Mouse (Mus musculus): ENCODE data around the gene Nova2. TPM values are rescaled to one million over a fixed set of nuclear protein-coding genes. Genes with fewer than 3 reads are reported as not detected.

Gene Nova2
- polyA plus RNA-seq, 1 experiment from 2014 or later = 6.9 TPM

DNA sequence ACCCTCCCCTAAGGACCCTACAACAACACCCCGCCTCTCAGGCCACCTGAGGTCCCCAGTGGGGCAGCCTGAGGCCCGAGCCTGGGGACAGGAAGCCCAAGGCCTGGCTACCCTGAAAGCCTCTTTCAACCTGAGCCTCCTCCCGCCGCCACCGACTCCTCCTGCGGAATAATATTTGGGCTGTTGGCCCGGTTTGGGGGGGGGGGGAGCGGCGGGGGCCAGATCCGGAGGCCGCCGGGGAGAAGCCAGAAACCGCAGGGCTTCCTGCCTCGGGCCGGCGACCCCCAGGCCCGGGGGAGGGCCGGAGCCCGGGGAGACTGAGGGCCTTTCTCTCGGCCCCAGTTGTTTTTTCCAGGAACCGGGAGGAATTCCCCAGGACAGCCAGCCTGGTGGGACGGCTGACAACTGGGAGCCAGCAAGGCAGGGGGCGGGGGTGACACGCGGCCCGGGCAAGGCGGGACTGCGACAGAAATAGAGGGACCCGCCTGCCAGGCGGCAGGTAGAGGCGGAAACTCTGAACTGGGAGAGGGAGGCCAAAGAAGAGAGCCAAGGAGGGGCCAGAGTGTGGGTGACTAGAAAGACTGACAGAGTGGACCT is 86.4 kb downstream of the Nova2 start:
- Histone ChIP-seq H3K9ac (ENCODE audit: low read length) (peak overlapping the region; percentile 67), H3K4me3 (ENCODE audit: low read depth, low read length) (peak overlapping the region; percentile 26), H3K9me3 (ENCODE audit: control insufficient read depth, low read length) (no peaks in the 10 kb centered on the region), H3K27me3 (ENCODE audit: control insufficient read depth, insufficient read depth, low read length) (no peaks in the 10 kb centered on the region), H3K4me2 (ENCODE audit: low read depth, low read length, severe bottlenecking) (peak overlapping the region; percentile 56), H3K4me1 (replicated peaks; ENCODE audit: control insufficient read depth, insufficient read depth, low read length) (peaks cover 3% of the 10 kb centered on the region; the same call in 1 of the 2 replicates), H3K36me3 (ENCODE audit: control insufficient read depth, insufficient read depth, low read length) (peaks cover 3% of the 10 kb centered on the region; the same call in 1 of the 2 replicates), H3K27ac (ENCODE audit: low read depth, low read length) (peak overlapping the region; percentile 26; the same call in 1 of the 2 replicates)
- DNase-seq (ENCODE audit: low spot score) = no peak
- WGBS = 5% methylated on average over 24 of the region's 31 CpGs
- ATAC-seq (replicated peaks; ENCODE audit: low FRiP score) = no peak

DNA sequence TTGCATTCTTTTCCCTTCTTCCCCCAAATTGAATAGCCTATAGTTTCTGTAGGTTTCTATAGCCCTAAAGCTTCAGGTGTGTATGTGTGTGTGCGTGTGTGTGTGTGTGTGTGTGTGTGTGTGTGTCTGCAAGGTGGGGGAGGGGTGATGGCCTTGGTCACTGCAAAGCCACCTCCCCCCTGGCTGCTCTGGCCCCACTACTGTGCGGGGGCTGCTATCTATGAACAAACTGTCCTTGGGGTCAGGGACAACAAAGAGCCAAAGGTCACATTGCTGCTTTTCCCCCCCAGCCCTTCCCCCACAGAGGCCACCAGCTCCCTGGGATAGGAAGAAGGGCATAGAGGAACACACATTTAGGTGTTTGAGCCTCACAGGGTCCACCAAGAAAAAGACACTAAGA is 87.2 kb downstream of the Nova2 start:
- 46% methylated on average over 2 of the region's 2 CpGs for WGBS
- Histone ChIP-seq H3K36me3 (ENCODE audit: control insufficient read depth, insufficient read depth, low read length) (no peaks in the 10 kb centered on the region; the same call in 1 of the 2 replicates), H3K27ac (ENCODE audit: low read depth, low read length) (no peak overlapping the region), H3K9me3 (ENCODE audit: control insufficient read depth, low read length) (no peaks in the 10 kb centered on the region), H3K4me1 (replicated peaks; ENCODE audit: control insufficient read depth, insufficient read depth, low read length) (peaks cover 3% of the 10 kb centered on the region; the same call in 1 of the 2 replicates), H3K4me2 (ENCODE audit: low read depth, low read length, severe bottlenecking) (no peak overlapping the region), H3K4me3 (ENCODE audit: low read depth, low read length) (no peak overlapping the region), H3K9ac (ENCODE audit: low read length) (no peak overlapping the region), H3K27me3 (ENCODE audit: control insufficient read depth, insufficient read depth, low read length) (no peaks in the 10 kb centered on the region)
- ATAC-seq (replicated peaks; ENCODE audit: low FRiP score) = no peak
- DNase-seq (ENCODE audit: low spot score) = no peak

DNA sequence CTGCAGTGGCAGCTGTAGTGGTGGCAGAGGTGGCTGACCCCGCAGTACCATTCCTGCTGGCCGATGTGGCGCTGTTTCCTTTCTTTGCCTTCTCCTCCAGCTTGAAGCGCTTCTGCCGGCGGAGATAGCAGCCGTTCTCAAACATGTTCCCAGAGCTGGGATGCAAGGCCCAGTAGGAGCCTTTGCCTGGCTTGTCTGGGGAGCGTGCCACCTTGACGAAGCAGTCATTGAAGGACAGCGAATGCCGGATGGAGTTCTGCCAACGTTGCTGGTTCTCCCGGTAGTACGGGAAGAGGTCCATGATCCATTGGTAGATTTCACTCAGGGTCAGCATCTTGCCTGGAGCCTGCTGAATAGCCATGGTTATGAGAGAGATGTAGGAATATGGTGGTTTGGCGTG is 88.8 kb downstream of the Nova2 start:
- Histone ChIP-seq H3K4me2 (ENCODE audit: low read depth, low read length, severe bottlenecking) (no peak overlapping the region), H3K4me1 (replicated peaks; ENCODE audit: control insufficient read depth, insufficient read depth, low read length) (peaks cover 3% of the 10 kb centered on the region; the same call in 1 of the 2 replicates), H3K4me3 (ENCODE audit: low read depth, low read length) (no peak overlapping the region), H3K9me3 (ENCODE audit: control insufficient read depth, low read length) (no peaks in the 10 kb centered on the region), H3K27me3 (ENCODE audit: control insufficient read depth, insufficient read depth, low read length) (no peaks in the 10 kb centered on the region), H3K9ac (ENCODE audit: low read length) (no peak overlapping the region), H3K36me3 (ENCODE audit: control insufficient read depth, insufficient read depth, low read length) (no peaks in the 10 kb centered on the region), H3K27ac (ENCODE audit: low read depth, low read length) (no peak overlapping the region)
- 62% methylated on average over 15 of the region's 15 CpGs for WGBS
- DNase-seq (ENCODE audit: low spot score) (no peak), ATAC-seq (replicated peaks; ENCODE audit: low FRiP score) (no peak)

Other genes with a start within 250 kb of the Nova2 start
- gene Psg20, start 239.7 kb upstream of the Nova2 start, polyA plus RNA-seq (2014; fragmentation: Nextera tagmentation; extraction: Ambion mirVana) = not detected in 2 replicates
- not detected in 2 replicates for gene Psg22, start 207.8 kb upstream of the Nova2 start, polyA plus RNA-seq (2014; fragmentation: Nextera tagmentation; extraction: Ambion mirVana)
- gene Psg19, start 127.4 kb upstream of the Nova2 start, polyA plus RNA-seq (2014; fragmentation: Nextera tagmentation; extraction: Ambion mirVana) = not detected in 2 replicates
- gene Psg17, start 104.3 kb upstream of the Nova2 start, polyA plus RNA-seq (2014; fragmentation: Nextera tagmentation; extraction: Ambion mirVana) = not detected in 2 replicates
- gene Mill2, start 85.9 kb upstream of the Nova2 start, polyA plus RNA-seq (2014; fragmentation: Nextera tagmentation; extraction: Ambion mirVana) = 0.09 TPM in 1 of 2 replicates, not detected in the other
- gene Pglyrp1, start 54.6 kb upstream of the Nova2 start, polyA plus RNA-seq (2014; fragmentation: Nextera tagmentation; extraction: Ambion mirVana) = 0.48 and 0.94 TPM in 2 replicates
- gene Ccdc61, start 15.5 kb upstream of the Nova2 start, polyA plus RNA-seq (2014; fragmentation: Nextera tagmentation; extraction: Ambion mirVana) = 32.2 and 32.6 TPM in 2 replicates
- not detected in 2 replicates for gene Nanos2, start 61.5 kb downstream of the Nova2 start, polyA plus RNA-seq (2014; fragmentation: Nextera tagmentation; extraction: Ambion mirVana)
- 4.6 and 4.7 TPM in 2 replicates for gene Mypop, start 65.4 kb downstream of the Nova2 start, polyA plus RNA-seq (2014; fragmentation: Nextera tagmentation; extraction: Ambion mirVana)
- 31.6 and 39.4 TPM in 2 replicates for gene Irf2bp1, start 78.2 kb downstream of the Nova2 start, polyA plus RNA-seq (2014; fragmentation: Nextera tagmentation; extraction: Ambion mirVana)
- gene Foxa3, start 97.7 kb downstream of the Nova2 start, polyA plus RNA-seq (2014; fragmentation: Nextera tagmentation; extraction: Ambion mirVana) = not detected in 2 replicates
- gene Sympk, start 98.5 kb downstream of the Nova2 start, polyA plus RNA-seq (2014; fragmentation: Nextera tagmentation; extraction: Ambion mirVana) = 31.0 and 39.7 TPM in 2 replicates
- not detected in 2 replicates for gene Rsph6a, start 128.8 kb downstream of the Nova2 start, polyA plus RNA-seq (2014; fragmentation: Nextera tagmentation; extraction: Ambion mirVana)
- gene Dmwd, start 150.3 kb downstream of the Nova2 start, polyA plus RNA-seq (2014; fragmentation: Nextera tagmentation; extraction: Ambion mirVana) = 20.9 and 25.4 TPM in 2 replicates
- 12.4 and 13.8 TPM in 2 replicates for gene Dmpk, start 158.0 kb downstream of the Nova2 start, polyA plus RNA-seq (2014; fragmentation: Nextera tagmentation; extraction: Ambion mirVana)
- gene Six5, start 168.7 kb downstream of the Nova2 start, polyA plus RNA-seq (2014; fragmentation: Nextera tagmentation; extraction: Ambion mirVana) = 9.9 and 10.8 TPM in 2 replicates
- 1.2 and 1.4 TPM in 2 replicates for gene Gm4969, start 192.5 kb downstream of the Nova2 start, polyA plus RNA-seq (2014; fragmentation: Nextera tagmentation; extraction: Ambion mirVana)
- gene Fbxo46, start 194.0 kb downstream of the Nova2 start, polyA plus RNA-seq (2014; fragmentation: Nextera tagmentation; extraction: Ambion mirVana) = 13.6 and 13.9 TPM in 2 replicates
- 13.8 and 13.9 TPM in 2 replicates for gene Qpctl, start 223.4 kb downstream of the Nova2 start, polyA plus RNA-seq (2014; fragmentation: Nextera tagmentation; extraction: Ambion mirVana)
- 154 and 158 TPM in 2 replicates for gene Snrpd2, start 223.8 kb downstream of the Nova2 start, polyA plus RNA-seq (2014; fragmentation: Nextera tagmentation; extraction: Ambion mirVana)
- gene Gipr, start 240.2 kb downstream of the Nova2 start, polyA plus RNA-seq (2014; fragmentation: Nextera tagmentation; extraction: Ambion mirVana) = 0.56 and 0.75 TPM in 2 replicates

Measured in forebrain, embryonic 11.5 days (tissue).